Mouse (Mus musculus): ENCODE data around the gene Tubg2. TPM values are rescaled to one million over a fixed set of nuclear protein-coding genes. Genes with fewer than 3 reads are reported as not detected.
A peak's percentile ranks its signal among the peaks of the same experiment; 100 is the strongest.

Gene Tubg2
- polyA plus RNA-seq, 1 experiment from 2014 or later: 0.09 TPM

GRCm38 (mm10) chr11:101172434-101172815 lies 16.7 kb downstream of the Tubg2 start:
- peak overlapping the region; percentile 54 for H3K27ac ChIP-seq (ENCODE audit: low read length)
- peak overlapping the region; percentile 65 for H3K4me2 ChIP-seq (ENCODE audit: low read depth, low read length)
- ATAC-seq (ENCODE audit: low read depth): no peak
- peaks cover 30% of the 10 kb centered on the region for H3K4me1 ChIP-seq (ENCODE audit: control insufficient read depth, low read depth, low read length)
- peaks cover 99% of the 10 kb centered on the region for H3K27me3 ChIP-seq (ENCODE audit: control insufficient read depth, insufficient read depth, low read depth, low read length)
- H3K36me3 ChIP-seq (ENCODE audit: control insufficient read depth, insufficient read depth): no peaks in the 10 kb centered on the region
- no peak overlapping the region; the same call in 1 of the 2 replicates for H3K9ac ChIP-seq (ENCODE audit: low read depth, low read length)
- H3K9me3 ChIP-seq (replicated peaks; ENCODE audit: control insufficient read depth, low read length): no peaks in the 10 kb centered on the region
- WGBS (ENCODE audit: insufficient replicate concordance): 4% methylated on average over 5 of the region's 5 CpGs
- peak overlapping the region; percentile 55 for H3K4me3 ChIP-seq (ENCODE audit: low read depth, low read length)

GRCm38 (mm10) chr11:101173112-101173511 lies 17.4 kb downstream of the Tubg2 start:
- peaks cover 99% of the 10 kb centered on the region for H3K27me3 ChIP-seq (ENCODE audit: control insufficient read depth, insufficient read depth, low read depth, low read length)
- H3K36me3 ChIP-seq (ENCODE audit: control insufficient read depth, insufficient read depth): no peaks in the 10 kb centered on the region
- no peaks in the 10 kb centered on the region for H3K9me3 ChIP-seq (replicated peaks; ENCODE audit: control insufficient read depth, low read length)
- H3K4me3 ChIP-seq (ENCODE audit: low read depth, low read length): no peak overlapping the region
- 7% methylated on average over 11 of the region's 11 CpGs for WGBS (ENCODE audit: insufficient replicate concordance)
- H3K4me1 ChIP-seq (ENCODE audit: control insufficient read depth, low read depth, low read length): peaks cover 30% of the 10 kb centered on the region
- no peak overlapping the region for H3K27ac ChIP-seq (ENCODE audit: low read length)
- no peak overlapping the region for H3K9ac ChIP-seq (ENCODE audit: low read depth, low read length)
- ATAC-seq (ENCODE audit: low read depth): no peak
- peak overlapping the region; percentile 68; the same call in 1 of the 2 replicates for H3K4me2 ChIP-seq (ENCODE audit: low read depth, low read length)

- Histone ChIP-seq H3K27me3 (ENCODE audit: control insufficient read depth, insufficient read depth, low read depth, low read length) (peaks cover 99% of the 10 kb centered on the region), H3K9ac (ENCODE audit: low read depth, low read length) (peak overlapping the region; percentile 35; the same call in 1 of the 2 replicates), H3K27ac (ENCODE audit: low read length) (no peak overlapping the region), H3K4me1 (ENCODE audit: control insufficient read depth, low read depth, low read length) (peaks cover 30% of the 10 kb centered on the region), H3K4me3 (ENCODE audit: low read depth, low read length) (peak overlapping the region; percentile 43), H3K36me3 (ENCODE audit: control insufficient read depth, insufficient read depth) (no peaks in the 10 kb centered on the region), H3K9me3 (replicated peaks; ENCODE audit: control insufficient read depth, low read length) (no peaks in the 10 kb centered on the region), H3K4me2 (ENCODE audit: low read depth, low read length) (peak overlapping the region; percentile 68)
- peak; percentile 37 for ATAC-seq (ENCODE audit: low read depth)
- WGBS (ENCODE audit: insufficient replicate concordance): 2% methylated on average over 61 of the region's 61 CpGs
These were observed 18.1 kb downstream of the Tubg2 start for GRCm38 (mm10) chr11:101173631-101174388.

- Histone ChIP-seq H3K27ac (ENCODE audit: low read length) (no peak overlapping the region), H3K9me3 (replicated peaks; ENCODE audit: control insufficient read depth, low read length) (no peaks in the 10 kb centered on the region), H3K4me2 (ENCODE audit: low read depth, low read length) (peak overlapping the region; percentile 68), H3K4me1 (ENCODE audit: control insufficient read depth, low read depth, low read length) (peaks cover 30% of the 10 kb centered on the region), H3K4me3 (ENCODE audit: low read depth, low read length) (peak overlapping the region; percentile 43), H3K36me3 (ENCODE audit: control insufficient read depth, insufficient read depth) (no peaks in the 10 kb centered on the region), H3K9ac (ENCODE audit: low read depth, low read length) (peak overlapping the region; percentile 35; the same call in 1 of the 2 replicates), H3K27me3 (ENCODE audit: control insufficient read depth, insufficient read depth, low read depth, low read length) (peaks cover 99% of the 10 kb centered on the region)
- 24% methylated on average over 9 of the region's 9 CpGs for WGBS (ENCODE audit: insufficient replicate concordance)
- ATAC-seq (ENCODE audit: low read depth): no peak
These were observed 18.7 kb downstream of the Tubg2 start for GRCm38 (mm10) chr11:101174389-101174745.

GRCm38 (mm10) chr11:101174851-101175628 lies 19.3 kb downstream of the Tubg2 start, which contains the start of gene Ccr10:
Ccr10 (minus strand) TSS chr11:101175443.
- Histone ChIP-seq H3K9ac (ENCODE audit: low read depth, low read length) (peak within 1 kb of the TSS; percentile 35; the same call in 1 of the 2 replicates), H3K4me3 (ENCODE audit: low read depth, low read length) (peak within 1 kb of the TSS; percentile 43; the same call in 1 of the 2 replicates), H3K9me3 (replicated peaks; ENCODE audit: control insufficient read depth, low read length) (no peaks in the 10 kb centered on the region), H3K27ac (ENCODE audit: low read length) (no peak within 1 kb of the TSS), H3K4me2 (ENCODE audit: low read depth, low read length) (peak within 1 kb of the TSS; percentile 68; the same call in 1 of the 2 replicates), H3K4me1 (ENCODE audit: control insufficient read depth, low read depth, low read length) (peaks cover 23% of the 10 kb centered on the region), H3K27me3 (ENCODE audit: control insufficient read depth, insufficient read depth, low read depth, low read length) (peaks cover 93% of the 10 kb centered on the region), H3K36me3 (ENCODE audit: control insufficient read depth, insufficient read depth) (no peaks in the 10 kb centered on the region)
- whole genome bisulfite sequencing (ENCODE audit: insufficient replicate concordance): 22% methylated on average over 14 of the region's 14 CpGs
- no peak for ATAC-seq (ENCODE audit: low read depth)

GRCm38 (mm10) chr11:101175636-101176116 lies 20.0 kb downstream of the Tubg2 start:
- H3K27me3 ChIP-seq (ENCODE audit: control insufficient read depth, insufficient read depth, low read depth, low read length): peaks cover 92% of the 10 kb centered on the region
- no peaks in the 10 kb centered on the region for H3K9me3 ChIP-seq (replicated peaks; ENCODE audit: control insufficient read depth, low read length)
- no peak overlapping the region for H3K27ac ChIP-seq (ENCODE audit: low read length)
- peaks cover 21% of the 10 kb centered on the region for H3K4me1 ChIP-seq (ENCODE audit: control insufficient read depth, low read depth, low read length)
- peak overlapping the region; percentile 34; the same call in 1 of the 2 replicates for H3K4me2 ChIP-seq (ENCODE audit: low read depth, low read length)
- no peaks in the 10 kb centered on the region for H3K36me3 ChIP-seq (ENCODE audit: control insufficient read depth, insufficient read depth)
- 8% methylated on average over 11 of the region's 11 CpGs for WGBS (ENCODE audit: insufficient replicate concordance)
- H3K9ac ChIP-seq (ENCODE audit: low read depth, low read length): no peak overlapping the region
- no peak for ATAC-seq (ENCODE audit: low read depth)
- no peak overlapping the region for H3K4me3 ChIP-seq (ENCODE audit: low read depth, low read length)

- Histone ChIP-seq H3K4me3 (ENCODE audit: low read depth, low read length) (no peak overlapping the region), H3K9ac (ENCODE audit: low read depth, low read length) (no peak overlapping the region), H3K27ac (ENCODE audit: low read length) (no peak overlapping the region), H3K9me3 (replicated peaks; ENCODE audit: control insufficient read depth, low read length) (no peaks in the 10 kb centered on the region), H3K36me3 (ENCODE audit: control insufficient read depth, insufficient read depth) (no peaks in the 10 kb centered on the region), H3K4me1 (ENCODE audit: control insufficient read depth, low read depth, low read length) (peaks cover 21% of the 10 kb centered on the region), H3K4me2 (ENCODE audit: low read depth, low read length) (peak overlapping the region; percentile 34; the same call in 1 of the 2 replicates), H3K27me3 (ENCODE audit: control insufficient read depth, insufficient read depth, low read depth, low read length) (peaks cover 87% of the 10 kb centered on the region)
- no peak for ATAC-seq (ENCODE audit: low read depth)
- 2% methylated on average over 25 of the region's 25 CpGs for WGBS (ENCODE audit: insufficient replicate concordance)
These were observed 20.5 kb downstream of the Tubg2 start for GRCm38 (mm10) chr11:101176117-101176691.

GRCm38 (mm10) chr11:101176933-101177773 lies 21.4 kb downstream of the Tubg2 start:
- Histone ChIP-seq H3K4me2 (ENCODE audit: low read depth, low read length) (no peak overlapping the region), H3K9ac (ENCODE audit: low read depth, low read length) (no peak overlapping the region), H3K36me3 (ENCODE audit: control insufficient read depth, insufficient read depth) (no peaks in the 10 kb centered on the region), H3K9me3 (replicated peaks; ENCODE audit: control insufficient read depth, low read length) (no peaks in the 10 kb centered on the region), H3K4me3 (ENCODE audit: low read depth, low read length) (no peak overlapping the region), H3K4me1 (ENCODE audit: control insufficient read depth, low read depth, low read length) (peaks cover 17% of the 10 kb centered on the region), H3K27me3 (ENCODE audit: control insufficient read depth, insufficient read depth, low read depth, low read length) (peaks cover 79% of the 10 kb centered on the region), H3K27ac (ENCODE audit: low read length) (no peak overlapping the region)
- WGBS (ENCODE audit: insufficient replicate concordance): 30% methylated on average over 22 of the region's 22 CpGs
- no peak for ATAC-seq (ENCODE audit: low read depth)
